Mouse (Mus musculus): ENCODE measurements around the gene Lhx4.

GRCm38 (mm10) chr1:155784343-155785205 lies 33.1 kb upstream of the Lhx4 start:
- TF ChIP-seq POLR2A (IDR thresholded peaks at IDR 0.05; ENCODE audit: extremely low read depth, insufficient read depth, low read length) (no peak), CTCF (IDR thresholded peaks at IDR 0.05; ENCODE audit: extremely low read depth, insufficient read depth, low read length) (peak; percentile 72)

Measured in cortical plate, adult 2 months (tissue).